Mouse (Mus musculus): ENCODE data around the gene Pkn2. TPM values are rescaled to one million over a fixed set of nuclear protein-coding genes. Genes with fewer than 3 reads are reported as not detected.

Gene Pkn2
- total and polyA plus RNA-seq, 3 experiments, result 6.6 to 40.6 (median 38.3) TPM

GRCm38 (mm10) chr3:142832910-142833309 is 48.9 kb downstream of the Pkn2 start:
- H3K4me1 ChIP-seq (ENCODE audit: control insufficient read depth, insufficient read depth, low read length), result no peaks in the 10 kb centered on the region
- TF ChIP-seq EP300 (IDR thresholded peaks at IDR 0.05; ENCODE audit: insufficient read depth, low read depth, low read length) (no peak), CTCF (IDR thresholded peaks at IDR 0.05) (no peak), POLR2A (IDR thresholded peaks at IDR 0.05; ENCODE audit: insufficient read depth, low read depth, low read length) (no peak)
- H3K79me2 ChIP-seq (replicated peaks; ENCODE audit: control insufficient read depth, insufficient read depth, low read length), result no peaks in the 10 kb centered on the region; the same call in 1 of the 2 replicates
- no peak overlapping the region for H3K27ac ChIP-seq
- H3K36me3 ChIP-seq (ENCODE audit: control insufficient read depth, insufficient read depth, low read length), result peaks cover 11% of the 10 kb centered on the region
- intact Hi-C loops (cut with DNase I), result no loop called here
- no peaks in the 10 kb centered on the region for H3K27me3 ChIP-seq (ENCODE audit: control insufficient read depth, insufficient read depth, low read length)
- WGBS, result 93% methylated on average over 3 of the region's 3 CpGs
- H3K9ac ChIP-seq (ENCODE audit: low read depth, low read length), result no peak overlapping the region
- H3K4me3 ChIP-seq, result no peak overlapping the region
- no peak for DNase-seq

DNA sequence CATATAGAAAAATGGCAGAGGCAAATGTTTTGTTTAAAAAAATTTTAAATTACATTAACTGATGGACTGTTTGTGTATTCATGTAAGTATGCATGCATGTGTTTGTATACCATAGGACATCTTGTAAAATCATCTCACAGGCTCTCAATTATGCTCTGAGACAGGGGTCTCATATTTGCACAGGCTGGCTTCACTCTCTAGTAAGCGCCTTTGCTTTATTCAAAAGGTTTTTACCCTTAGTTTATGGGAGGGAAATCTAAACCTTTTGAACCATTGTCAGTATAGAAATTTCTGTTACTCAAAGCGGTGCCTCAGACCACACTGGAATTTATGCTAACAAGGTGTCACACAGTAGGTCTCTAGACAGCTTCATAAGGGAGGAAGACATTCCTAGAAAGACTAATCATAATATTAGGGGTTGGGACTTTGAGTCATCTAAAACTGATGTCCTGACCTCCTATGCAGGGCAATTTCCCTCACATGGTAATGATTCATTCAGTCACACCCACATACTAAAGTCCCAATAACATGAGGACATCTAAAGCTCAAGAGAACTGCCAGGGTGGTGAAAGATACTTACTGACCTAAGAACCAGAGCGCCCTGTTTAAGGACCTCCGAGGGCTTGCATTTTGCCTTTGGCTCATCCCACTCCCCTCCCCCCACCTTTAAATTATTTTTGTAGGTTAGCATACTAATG is 55.2 kb downstream of the Pkn2 start:
- WGBS, result 95% methylated on average over 4 of the region's 4 CpGs
- peaks cover 13% of the 10 kb centered on the region for H3K36me3 ChIP-seq (ENCODE audit: control insufficient read depth, insufficient read depth, low read length)
- no peaks in the 10 kb centered on the region for H3K27me3 ChIP-seq (ENCODE audit: control insufficient read depth, insufficient read depth, low read length)
- no peak for TF ChIP-seq CTCF (IDR thresholded peaks at IDR 0.05)
- TF ChIP-seq POLR2A (IDR thresholded peaks at IDR 0.05; ENCODE audit: insufficient read depth, low read depth, low read length), result no peak
- no peak for TF ChIP-seq EP300 (IDR thresholded peaks at IDR 0.05; ENCODE audit: insufficient read depth, low read depth, low read length)
- H3K79me2 ChIP-seq (replicated peaks; ENCODE audit: control insufficient read depth, insufficient read depth, low read length), result no peaks in the 10 kb centered on the region; the same call in 1 of the 2 replicates
- no peak overlapping the region for H3K9ac ChIP-seq (ENCODE audit: low read depth, low read length)
- H3K4me3 ChIP-seq, result no peak overlapping the region
- no peak for DNase-seq
- H3K4me1 ChIP-seq (ENCODE audit: control insufficient read depth, insufficient read depth, low read length), result no peaks in the 10 kb centered on the region
- H3K27ac ChIP-seq, result no peak overlapping the region
- intact Hi-C loops (cut with DNase I), result no loop called here

DNA sequence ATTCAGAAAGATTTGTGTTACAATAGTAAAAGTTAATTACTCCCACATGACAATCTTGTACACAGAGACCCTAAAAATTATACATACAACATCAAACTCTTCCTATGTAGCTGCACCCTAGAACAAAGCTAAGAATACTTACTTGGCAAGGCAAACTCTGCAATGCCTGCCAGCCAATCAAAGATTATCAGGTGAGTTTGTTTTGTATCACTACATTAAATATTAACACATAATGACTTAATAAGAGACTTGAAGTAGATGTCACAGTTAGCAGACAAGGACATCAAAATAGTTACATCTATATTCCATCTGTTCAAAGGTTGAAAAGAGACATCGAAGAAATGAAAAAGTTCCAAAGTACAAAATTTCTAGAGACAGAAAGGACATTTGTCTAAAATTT is 58.2 kb downstream of the Pkn2 start:
- intact Hi-C loops (cut with DNase I), result no loop called here
- H3K79me2 ChIP-seq (replicated peaks; ENCODE audit: control insufficient read depth, insufficient read depth, low read length), result no peaks in the 10 kb centered on the region; the same call in 1 of the 2 replicates
- H3K36me3 ChIP-seq (ENCODE audit: control insufficient read depth, insufficient read depth, low read length), result peaks cover 13% of the 10 kb centered on the region
- H3K27me3 ChIP-seq (ENCODE audit: control insufficient read depth, insufficient read depth, low read length), result no peaks in the 10 kb centered on the region
- H3K27ac ChIP-seq, result no peak overlapping the region
- DNase-seq, result no peak
- no peaks in the 10 kb centered on the region for H3K4me1 ChIP-seq (ENCODE audit: control insufficient read depth, insufficient read depth, low read length)
- H3K9ac ChIP-seq (ENCODE audit: low read depth, low read length), result no peak overlapping the region
- no peak overlapping the region for H3K4me3 ChIP-seq
- TF ChIP-seq EP300 (IDR thresholded peaks at IDR 0.05; ENCODE audit: insufficient read depth, low read depth, low read length) (no peak), CTCF (IDR thresholded peaks at IDR 0.05) (no peak), POLR2A (IDR thresholded peaks at IDR 0.05; ENCODE audit: insufficient read depth, low read depth, low read length) (no peak)
- WGBS, result 100% methylated on average over 1 of the region's 1 CpGs

DNA sequence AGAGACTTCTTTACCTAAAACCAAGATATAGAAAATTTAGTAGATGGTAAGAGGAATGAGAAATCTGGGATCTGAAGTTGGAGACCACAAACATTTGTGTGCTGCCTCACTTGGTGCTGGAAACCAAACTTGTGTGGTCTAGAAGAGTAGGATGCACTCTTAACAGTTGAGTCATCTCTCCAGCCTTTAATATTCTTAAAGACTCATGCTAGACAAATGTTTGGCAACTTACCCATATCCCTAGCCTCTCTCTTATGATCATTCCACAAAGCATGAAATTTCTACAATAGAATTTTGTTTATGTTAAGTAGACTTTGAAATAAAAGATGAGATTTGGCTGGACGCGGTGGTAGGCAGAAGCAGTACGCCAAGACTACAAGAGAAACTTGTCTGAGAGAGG is 64.3 kb downstream of the Pkn2 start:
- DNase-seq, result no peak
- Histone ChIP-seq H3K9ac (ENCODE audit: low read depth, low read length) (no peak overlapping the region), H3K4me3 (no peak overlapping the region), H3K79me2 (replicated peaks; ENCODE audit: control insufficient read depth, insufficient read depth, low read length) (no peaks in the 10 kb centered on the region), H3K4me1 (ENCODE audit: control insufficient read depth, insufficient read depth, low read length) (no peaks in the 10 kb centered on the region), H3K27ac (no peak overlapping the region), H3K27me3 (ENCODE audit: control insufficient read depth, insufficient read depth, low read length) (no peaks in the 10 kb centered on the region), H3K36me3 (ENCODE audit: control insufficient read depth, insufficient read depth, low read length) (peaks cover 2% of the 10 kb centered on the region)
- TF ChIP-seq EP300 (IDR thresholded peaks at IDR 0.05; ENCODE audit: insufficient read depth, low read depth, low read length), result no peak
- TF ChIP-seq POLR2A (IDR thresholded peaks at IDR 0.05; ENCODE audit: insufficient read depth, low read depth, low read length), result no peak
- no peak for TF ChIP-seq CTCF (IDR thresholded peaks at IDR 0.05)
- intact Hi-C loops (cut with DNase I), result no loop called here
- WGBS, result 95% methylated on average over 3 of the region's 3 CpGs

DNA sequence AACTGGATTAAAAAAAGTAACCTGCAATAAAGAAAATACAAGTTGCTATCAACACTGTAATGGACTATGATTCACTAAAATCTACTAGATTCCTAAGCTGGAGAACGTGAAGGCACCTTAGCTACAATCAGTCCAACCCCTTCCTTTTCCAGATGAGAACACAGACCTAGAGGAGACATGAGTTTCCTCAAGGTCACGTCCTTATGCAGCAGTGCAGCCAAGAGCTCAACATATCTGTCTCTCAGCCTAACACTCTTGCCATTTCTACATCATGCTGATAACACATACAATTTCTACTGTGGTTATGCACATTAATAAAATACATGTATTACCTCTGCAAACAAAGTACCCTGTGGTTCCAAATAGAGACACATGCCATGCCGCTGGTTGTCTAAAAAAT is 70.2 kb downstream of the Pkn2 start:
- Histone ChIP-seq H3K79me2 (replicated peaks; ENCODE audit: control insufficient read depth, insufficient read depth, low read length) (no peaks in the 10 kb centered on the region), H3K27me3 (ENCODE audit: control insufficient read depth, insufficient read depth, low read length) (no peaks in the 10 kb centered on the region), H3K27ac (no peak overlapping the region), H3K9ac (ENCODE audit: low read depth, low read length) (no peak overlapping the region), H3K36me3 (ENCODE audit: control insufficient read depth, insufficient read depth, low read length) (peaks cover 6% of the 10 kb centered on the region), H3K4me3 (no peak overlapping the region), H3K4me1 (ENCODE audit: control insufficient read depth, insufficient read depth, low read length) (no peaks in the 10 kb centered on the region; the same call in 1 of the 2 replicates)
- 44% methylated on average over 3 of the region's 3 CpGs for WGBS
- DNase-seq, result no peak
- no peak for TF ChIP-seq CTCF (IDR thresholded peaks at IDR 0.05)
- no peak for TF ChIP-seq POLR2A (IDR thresholded peaks at IDR 0.05; ENCODE audit: insufficient read depth, low read depth, low read length)
- no peak for TF ChIP-seq EP300 (IDR thresholded peaks at IDR 0.05; ENCODE audit: insufficient read depth, low read depth, low read length)
- intact Hi-C loops (cut with DNase I), result loop anchor here (5.0 kb wide), 1 partner anchor 71 kb away; the partner anchor contains the start of gene Pkn2

DNA sequence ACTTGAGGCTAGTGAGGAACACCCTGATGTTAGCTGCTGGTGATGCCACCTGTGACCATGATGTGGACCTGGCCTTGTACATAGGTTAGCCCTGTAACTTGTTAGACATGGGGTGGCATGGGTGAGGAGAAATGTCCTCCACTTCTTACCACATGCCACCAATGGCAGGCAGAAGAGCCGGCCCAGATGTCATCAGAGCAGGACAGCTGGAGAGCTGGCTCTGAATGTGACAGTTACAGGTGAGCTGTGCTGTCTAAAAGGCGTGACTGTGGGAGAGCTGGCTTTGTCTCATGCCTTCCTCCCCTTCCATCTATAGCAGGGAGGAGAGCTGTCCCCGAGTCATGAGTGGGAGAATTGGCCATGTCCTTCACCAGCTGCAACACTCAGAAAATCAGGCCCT is 86.2 kb downstream of the Pkn2 start:
- Histone ChIP-seq H3K27me3 (ENCODE audit: control insufficient read depth, insufficient read depth, low read length) (no peaks in the 10 kb centered on the region), H3K4me3 (no peak overlapping the region), H3K4me1 (ENCODE audit: control insufficient read depth, insufficient read depth, low read length) (no peaks in the 10 kb centered on the region), H3K9ac (ENCODE audit: low read depth, low read length) (no peak overlapping the region), H3K79me2 (replicated peaks; ENCODE audit: control insufficient read depth, insufficient read depth, low read length) (no peaks in the 10 kb centered on the region), H3K27ac (no peak overlapping the region), H3K36me3 (ENCODE audit: control insufficient read depth, insufficient read depth, low read length) (peaks cover 5% of the 10 kb centered on the region)
- intact Hi-C loops (cut with DNase I), result no loop called here
- DNase-seq, result no peak
- WGBS, result 86% methylated on average over 3 of the region's 3 CpGs
- TF ChIP-seq EP300 (IDR thresholded peaks at IDR 0.05; ENCODE audit: insufficient read depth, low read depth, low read length) (no peak), POLR2A (IDR thresholded peaks at IDR 0.05; ENCODE audit: insufficient read depth, low read depth, low read length) (no peak), CTCF (IDR thresholded peaks at IDR 0.05) (no peak)
